Mouse (Mus musculus) testis, adult 2 months (tissue): ENCODE measurements around the gene Clptm1.

Source experiments
- CTCF ChIP-seq: fragments of 200-500 bp; IDR thresholded peaks from 2 replicates; pipeline ENCODE4 v1.5.1; 2012; ENCODE audit warnings: low read depth, mild to moderate bottlenecking, inconsistent platforms, low read length, moderate library complexity; ENCODE audit not compliant: control insufficient read depth, insufficient read depth, insufficient replicate concordance
- POLR2A ChIP-seq: fragments of 200-500 bp; IDR thresholded peaks from 2 replicates; pipeline ENCODE4 v1.6.1; 2012; ENCODE audit warnings: low read depth, mild to moderate bottlenecking, inconsistent platforms, low read length, moderate library complexity; ENCODE audit not compliant: control insufficient read depth

DNA sequence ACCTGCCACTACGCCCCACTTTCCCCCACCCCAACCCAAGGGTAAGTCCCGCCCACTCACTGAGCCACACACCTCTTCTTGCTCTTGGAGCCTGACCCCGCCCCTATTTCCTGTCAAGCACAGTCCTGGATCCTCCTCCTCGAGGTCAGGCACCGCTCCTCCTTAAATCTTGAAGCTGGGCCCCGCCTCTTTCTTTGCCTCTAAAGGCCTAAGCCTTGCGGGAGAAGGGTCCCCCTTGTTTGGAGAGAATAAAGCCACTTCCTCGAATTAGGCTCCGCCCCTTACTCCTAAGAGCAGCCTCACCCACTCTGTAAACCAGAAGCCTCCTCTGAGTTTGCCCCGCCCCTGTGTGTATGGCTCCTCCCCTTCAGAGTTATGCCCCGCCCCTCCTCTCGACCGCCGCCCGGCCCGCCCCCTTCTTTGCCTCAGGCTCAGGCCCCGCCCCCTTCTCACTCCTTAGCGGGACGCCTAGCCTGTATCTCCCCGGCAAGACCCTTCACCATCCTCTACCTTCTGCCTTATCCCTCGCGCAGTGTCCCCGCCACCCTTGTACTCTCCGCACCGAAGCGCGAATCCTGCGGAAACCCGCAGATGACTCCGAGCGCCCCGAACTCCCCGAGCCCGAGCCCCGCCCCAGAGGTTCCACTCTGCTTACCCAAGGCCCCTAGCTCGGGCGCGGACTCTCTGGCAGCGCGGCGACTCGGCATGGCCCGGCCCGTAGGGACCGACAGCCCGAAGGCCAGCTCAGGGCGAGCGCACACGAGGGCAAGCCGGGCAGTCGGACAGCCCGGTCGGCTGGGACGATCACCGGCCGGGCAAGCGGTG is 36.1 kb downstream of the Clptm1 start:
- no peak for TF ChIP-seq CTCF
- TF ChIP-seq POLR2A = peak; percentile 66
